Mouse (Mus musculus): ENCODE data around the gene Slc8a1. TPM values are rescaled to one million over a fixed set of nuclear protein-coding genes. Genes with fewer than 3 reads are reported as not detected.

Slc8a1 gene
- polyA plus RNA-seq, 1 experiment from 2014 or later, result 0.69 TPM

GRCm38 (mm10) chr17:81740576-81740975 is 2.4 kb upstream of the Slc8a1 start:
- Histone ChIP-seq H3K36me3 (replicated peaks; ENCODE audit: insufficient read depth, low read length) (no peaks in the 10 kb centered on the region), H3K9me3 (ENCODE audit: low read length) (no peaks in the 10 kb centered on the region), H3K4me1 (ENCODE audit: insufficient read depth) (no peaks in the 10 kb centered on the region), H3K27me3 (ENCODE audit: insufficient read depth, low read length) (no peaks in the 10 kb centered on the region), H3K4me2 (ENCODE audit: low read depth, low read length) (no peak overlapping the region), H3K27ac (ENCODE audit: low read depth) (no peak overlapping the region), H3K9ac (replicated peaks) (no peak overlapping the region), H3K4me3 (ENCODE audit: low read depth, low read length) (no peak overlapping the region)
- no peak for TF ChIP-seq EP300 (IDR thresholded peaks at IDR 0.05; ENCODE audit: low read depth)
- TF ChIP-seq CTCF (IDR thresholded peaks at IDR 0.05; ENCODE audit: low read depth), result no peak
- WGBS (ENCODE audit: insufficient replicate concordance), result 62% methylated on average over 6 of the region's 6 CpGs
- DNase-seq (no peak), ATAC-seq (no peak)

GRCm38 (mm10) chr17:81737779-81738178 is 398 bp downstream of the Slc8a1 start:
- Histone ChIP-seq H3K9me3 (ENCODE audit: low read length) (no peaks in the 10 kb centered on the region), H3K27ac (ENCODE audit: low read depth) (no peak overlapping the region), H3K36me3 (replicated peaks; ENCODE audit: insufficient read depth, low read length) (no peaks in the 10 kb centered on the region), H3K4me2 (ENCODE audit: low read depth, low read length) (no peak overlapping the region), H3K9ac (replicated peaks) (no peak overlapping the region), H3K4me3 (ENCODE audit: low read depth, low read length) (no peak overlapping the region), H3K27me3 (ENCODE audit: insufficient read depth, low read length) (no peaks in the 10 kb centered on the region), H3K4me1 (ENCODE audit: insufficient read depth) (no peaks in the 10 kb centered on the region)
- TF ChIP-seq CTCF (IDR thresholded peaks at IDR 0.05; ENCODE audit: low read depth) (no peak), EP300 (IDR thresholded peaks at IDR 0.05; ENCODE audit: low read depth) (no peak)
- DNase-seq (no peak), ATAC-seq (no peak)
- WGBS (ENCODE audit: insufficient replicate concordance), result 57% methylated on average over 2 of the region's 2 CpGs

- Histone ChIP-seq H3K9ac (replicated peaks) (no peak overlapping the region), H3K9me3 (ENCODE audit: low read length) (no peaks in the 10 kb centered on the region), H3K27ac (ENCODE audit: low read depth) (no peak overlapping the region), H3K27me3 (ENCODE audit: insufficient read depth, low read length) (no peaks in the 10 kb centered on the region), H3K4me2 (ENCODE audit: low read depth, low read length) (no peak overlapping the region), H3K4me3 (ENCODE audit: low read depth, low read length) (no peak overlapping the region), H3K36me3 (replicated peaks; ENCODE audit: insufficient read depth, low read length) (no peaks in the 10 kb centered on the region), H3K4me1 (ENCODE audit: insufficient read depth) (no peaks in the 10 kb centered on the region)
- no peak for DNase-seq
- 64% methylated on average over 4 of the region's 4 CpGs for WGBS (ENCODE audit: insufficient replicate concordance)
- TF ChIP-seq EP300 (IDR thresholded peaks at IDR 0.05; ENCODE audit: low read depth), result no peak
- TF ChIP-seq CTCF (IDR thresholded peaks at IDR 0.05; ENCODE audit: low read depth), result no peak
- ATAC-seq, result no peak
These were observed 868 bp downstream of the Slc8a1 start for GRCm38 (mm10) chr17:81737309-81737708.

GRCm38 (mm10) chr17:81735583-81735982 is 2.6 kb downstream of the Slc8a1 start:
- 60% methylated on average over 2 of the region's 2 CpGs for WGBS (ENCODE audit: insufficient replicate concordance)
- no peaks in the 10 kb centered on the region for H3K4me1 ChIP-seq (ENCODE audit: insufficient read depth)
- no peak for TF ChIP-seq CTCF (IDR thresholded peaks at IDR 0.05; ENCODE audit: low read depth)

GRCm38 (mm10) chr17:81729891-81730290 is 8.3 kb downstream of the Slc8a1 start:
- DNase-seq (no peak), ATAC-seq (no peak)
- Histone ChIP-seq H3K27me3 (ENCODE audit: insufficient read depth, low read length) (no peaks in the 10 kb centered on the region), H3K4me3 (ENCODE audit: low read depth, low read length) (no peak overlapping the region), H3K4me2 (ENCODE audit: low read depth, low read length) (no peak overlapping the region), H3K27ac (ENCODE audit: low read depth) (no peak overlapping the region), H3K9me3 (ENCODE audit: low read length) (no peaks in the 10 kb centered on the region), H3K9ac (replicated peaks) (no peak overlapping the region), H3K4me1 (ENCODE audit: insufficient read depth) (no peaks in the 10 kb centered on the region), H3K36me3 (replicated peaks; ENCODE audit: insufficient read depth, low read length) (no peaks in the 10 kb centered on the region)
- WGBS (ENCODE audit: insufficient replicate concordance), result 83% methylated on average over 4 of the region's 4 CpGs
- no peak for TF ChIP-seq CTCF (IDR thresholded peaks at IDR 0.05; ENCODE audit: low read depth)
- TF ChIP-seq EP300 (IDR thresholded peaks at IDR 0.05; ENCODE audit: low read depth), result no peak

More at GRCm38 (mm10) chr17:81735583-81735982, 2.6 kb downstream of the Slc8a1 start:
- ATAC-seq, result peak; percentile 65
- DNase-seq, result peak; percentile 17
- H3K27me3 ChIP-seq (ENCODE audit: insufficient read depth, low read length), result no peaks in the 10 kb centered on the region
- H3K4me3 ChIP-seq (ENCODE audit: low read depth, low read length), result no peak overlapping the region
- H3K27ac ChIP-seq (ENCODE audit: low read depth), result no peak overlapping the region
- no peaks in the 10 kb centered on the region for H3K36me3 ChIP-seq (replicated peaks; ENCODE audit: insufficient read depth, low read length)
- H3K9ac ChIP-seq (replicated peaks), result no peak overlapping the region
- no peak overlapping the region for H3K4me2 ChIP-seq (ENCODE audit: low read depth, low read length)
- no peaks in the 10 kb centered on the region for H3K9me3 ChIP-seq (ENCODE audit: low read length)

- Histone ChIP-seq H3K4me1 (ENCODE audit: insufficient read depth) (no peaks in the 10 kb centered on the region), H3K4me3 (ENCODE audit: low read depth, low read length) (no peak overlapping the region), H3K9ac (replicated peaks) (no peak overlapping the region), H3K4me2 (ENCODE audit: low read depth, low read length) (no peak overlapping the region), H3K9me3 (ENCODE audit: low read length) (no peaks in the 10 kb centered on the region), H3K27me3 (ENCODE audit: insufficient read depth, low read length) (no peaks in the 10 kb centered on the region), H3K27ac (ENCODE audit: low read depth) (0 out of 2 replicates have a peak overlapping the region, but pooled peaks have one; percentile 9), H3K36me3 (replicated peaks; ENCODE audit: insufficient read depth, low read length) (no peaks in the 10 kb centered on the region)
- WGBS (ENCODE audit: insufficient replicate concordance), result 39% methylated on average over 1 of the region's 1 CpGs
- DNase-seq (no peak), ATAC-seq (peak; percentile 68)
- TF ChIP-seq EP300 (IDR thresholded peaks at IDR 0.05; ENCODE audit: low read depth) (no peak), CTCF (IDR thresholded peaks at IDR 0.05; ENCODE audit: low read depth) (peak; percentile 51)
These were observed 25.9 kb downstream of the Slc8a1 start for GRCm38 (mm10) chr17:81712273-81712751.

GRCm38 (mm10) chr17:81704761-81705160 is 33.4 kb downstream of the Slc8a1 start:
- no peaks in the 10 kb centered on the region for H3K27me3 ChIP-seq (ENCODE audit: insufficient read depth, low read length)
- TF ChIP-seq CTCF (IDR thresholded peaks at IDR 0.05; ENCODE audit: low read depth) (no peak), EP300 (IDR thresholded peaks at IDR 0.05; ENCODE audit: low read depth) (no peak)
- H3K4me1 ChIP-seq (ENCODE audit: insufficient read depth), result no peaks in the 10 kb centered on the region
- no peak overlapping the region for H3K4me3 ChIP-seq (ENCODE audit: low read depth, low read length)
- H3K9ac ChIP-seq (replicated peaks), result no peak overlapping the region
- no peak overlapping the region for H3K27ac ChIP-seq (ENCODE audit: low read depth)
- 41% methylated on average over 3 of the region's 3 CpGs for WGBS (ENCODE audit: insufficient replicate concordance)
- no peaks in the 10 kb centered on the region for H3K36me3 ChIP-seq (replicated peaks; ENCODE audit: insufficient read depth, low read length)
- DNase-seq (no peak), ATAC-seq (peak; percentile 44)
- no peaks in the 10 kb centered on the region for H3K9me3 ChIP-seq (ENCODE audit: low read length)
- no peak overlapping the region for H3K4me2 ChIP-seq (ENCODE audit: low read depth, low read length)

Data from liver, postnatal 0 days (tissue).